In genomic region chr19:60730281-60730852, GRCm38 (mm10) we compare ENCODE assay signal across 10 mouse cellular contexts. TPM values are rescaled to one million over a fixed set of nuclear protein-coding genes. Genes with fewer than 3 reads are reported as not detected.
A peak's percentile ranks its signal among the peaks of the same experiment; 100 is the strongest.
DNase-seq lines count a peak whose midpoint lies in the region; ATAC-seq and TF ChIP-seq lines count a peak whose summit lies in the region.
"Had no signal": no experiment of that assay in that cellular context is flagged by ENCODE, and none has a peak within 500 bp of the region (broad histone marks: within the 10 kb centered on the region; RNA-seq: fewer than 3 reads in every experiment).

No protein-coding gene starts in this region.

- no peak overlapping the region for H3K9ac ChIP-seq in hindbrain, embryonic 16.5 days (ENCODE audit: low read depth, low read length)
- H3K9ac ChIP-seq in CH12.LX (ENCODE audit: insufficient read depth, low read depth) = no peak overlapping the region
- no peak overlapping the region for H3K9ac ChIP-seq in limb, embryonic 14.5 days (ENCODE audit: low read depth, low read length, severe bottlenecking)
- H3K9ac ChIP-seq: embryonic facial prominence, embryonic 12.5 days had no signal

- in situ Hi-C loops in CH12.LX (cut with MboI; ENCODE audit: low pct_ligation_motif_present, low pct_unique_long_range_greater_than_20kb, low sequenced_read_pairs) = no loop called here

- H3K4me1 ChIP-seq in hindbrain, embryonic 10.5 days (replicated peaks) = no peaks in the 10 kb centered on the region
- H3K4me1 ChIP-seq in hindbrain, embryonic 16.5 days (ENCODE audit: control insufficient read depth, insufficient read depth, low read depth, low read length) = no peaks in the 10 kb centered on the region
- no peaks in the 10 kb centered on the region for H3K4me1 ChIP-seq in CH12.LX (ENCODE audit: control insufficient read depth in 1 of 2, insufficient read depth in 2 of 2)
- H3K4me1 ChIP-seq in limb, embryonic 14.5 days (ENCODE audit: control insufficient read depth, insufficient read depth, low read length) = no peaks in the 10 kb centered on the region
- H3K4me1 ChIP-seq in olfactory bulb, adult 2 months (ENCODE audit: control insufficient read depth, insufficient read depth, low read length) = no peaks in the 10 kb centered on the region
- H3K4me1 ChIP-seq: embryonic facial prominence, embryonic 12.5 days had no signal

- TF ChIP-seq POLR2A in CH12.LX (IDR thresholded peaks at IDR 0.05; ENCODE audit: low read depth, low read length) = no peak
- TF ChIP-seq POLR2A in limb, embryonic 14.5 days (IDR thresholded peaks at IDR 0.05; ENCODE audit: borderline replicate concordance, extremely low read depth, insufficient read depth, insufficient read length) = no peak
- no peak for TF ChIP-seq POLR2A in olfactory bulb, adult 2 months (IDR thresholded peaks at IDR 0.05; ENCODE audit: insufficient read depth, low read depth, low read length)

- H3K9me3 ChIP-seq in hindbrain, embryonic 10.5 days = no peaks in the 10 kb centered on the region
- no peaks in the 10 kb centered on the region for H3K9me3 ChIP-seq in hindbrain, embryonic 16.5 days (ENCODE audit: control insufficient read depth, low read length)
- H3K9me3 ChIP-seq in CH12.LX (replicated peaks; ENCODE audit: low read length) = no peaks in the 10 kb centered on the region
- no peaks in the 10 kb centered on the region for H3K9me3 ChIP-seq in limb, embryonic 14.5 days (ENCODE audit: control insufficient read depth, low read length)
- H3K9me3 ChIP-seq: embryonic facial prominence, embryonic 12.5 days; megakaryocyte, embryonic 14.5 days had no signal

- no peak overlapping the region for H3K4me2 ChIP-seq in hindbrain, embryonic 16.5 days (ENCODE audit: low read length)
- no peak overlapping the region for H3K4me2 ChIP-seq in CH12.LX (ENCODE audit: insufficient read depth, low read depth, poor library complexity, severe bottlenecking)
- H3K4me2 ChIP-seq in limb, embryonic 14.5 days (replicated peaks; ENCODE audit: low read depth, low read length, severe bottlenecking) = no peak overlapping the region
- H3K4me2 ChIP-seq: embryonic facial prominence, embryonic 12.5 days had no signal

- ATAC-seq in hindbrain, embryonic 16.5 days = no peak
- ATAC-seq in erythroblast, adult 5-6 weeks (replicated peaks; ENCODE audit: low FRiP score, poor library complexity, severe bottlenecking) = peak; percentile 92
- ATAC-seq in limb, embryonic 14.5 days (ENCODE audit: low FRiP score, low read depth) = no peak

- no peaks in the 10 kb centered on the region for H3K79me2 ChIP-seq in CH12.LX (replicated peaks; ENCODE audit: control insufficient read depth, extremely low read depth, insufficient read depth, poor library complexity, severe bottlenecking)

- H3K36me3 ChIP-seq in hindbrain, embryonic 10.5 days = no peaks in the 10 kb centered on the region
- H3K36me3 ChIP-seq in hindbrain, embryonic 16.5 days (ENCODE audit: control insufficient read depth, insufficient read depth, low read length) = no peaks in the 10 kb centered on the region
- no peaks in the 10 kb centered on the region for H3K36me3 ChIP-seq in CH12.LX (replicated peaks in 1 of 2; ENCODE audit: control insufficient read depth in 1 of 2, insufficient read depth in 1 of 2, low read length in 1 of 2)
- H3K36me3 ChIP-seq in limb, embryonic 14.5 days (ENCODE audit: control insufficient read depth, insufficient read depth, low read length) = no peaks in the 10 kb centered on the region
- H3K36me3 ChIP-seq: embryonic facial prominence, embryonic 12.5 days had no signal

- intact Hi-C loops in gastrocnemius, postnatal 36 days (cut with DNase I) = no loop called here

- DNase-seq in hindbrain, embryonic 10.5 days (ENCODE audit: low spot score) = peak; percentile 37
- DNase-seq in CH12.LX (ENCODE audit: extremely low read depth) = peak; percentile 75
- peak; percentile 69 for DNase-seq in brain, adult 2 months (ENCODE audit: low read depth, low spot score)
- peak; percentile 8 for DNase-seq in limb, embryonic 14.5 days (ENCODE audit: low spot score)
- DNase-seq in gastrocnemius, postnatal 36 days = no peak

- peak; percentile 67 to 85 for TF ChIP-seq CTCF in CH12.LX (conservative IDR thresholded peaks at IDR 0.05 in 1 of 2, IDR thresholded peaks at IDR 0.05 in 1 of 2; ENCODE audit: low read depth in 2 of 2, low read length in 2 of 2)
- TF ChIP-seq CTCF in olfactory bulb, adult 2 months (IDR thresholded peaks at IDR 0.05; ENCODE audit: insufficient read depth, low read depth, low read length) = peak; percentile 36; the same call in 1 of the 2 replicates

- H3K27ac ChIP-seq in hindbrain, embryonic 10.5 days = no peak overlapping the region
- H3K27ac ChIP-seq in hindbrain, embryonic 16.5 days (ENCODE audit: low read depth, low read length) = no peak overlapping the region
- H3K27ac ChIP-seq in CH12.LX (ENCODE audit: insufficient read depth, low read depth) = no peak overlapping the region
- no peak overlapping the region for H3K27ac ChIP-seq in limb, embryonic 14.5 days (replicated peaks; ENCODE audit: low read depth, low read length)
- no peak overlapping the region for H3K27ac ChIP-seq in olfactory bulb, adult 2 months (ENCODE audit: insufficient read depth, low read depth, low read length)
- H3K27ac ChIP-seq: embryonic facial prominence, embryonic 12.5 days had no signal

- TF ChIP-seq RAD21 in CH12.LX (IDR thresholded peaks at IDR 0.05; ENCODE audit: low read depth, low read length) = peak; percentile 73

- no peak for TF ChIP-seq EP300 in CH12.LX (IDR thresholded peaks at IDR 0.05; ENCODE audit: low read length)

- dilution Hi-C loops in CH12.LX (cut with MboI; ENCODE audit: extremely low pct_ligation_motif_present, extremely low pct_unique_long_range_greater_than_20kb, low sequenced_read_pairs) = no loop called here

- 48% methylated on average over 2 of the region's 2 CpGs for WGBS in hindbrain, embryonic 10.5 days
- 54% methylated on average over 2 of the region's 2 CpGs for WGBS in hindbrain, embryonic 16.5 days
- 45% methylated on average over 2 of the region's 2 CpGs for WGBS in limb, embryonic 14.5 days
- 58% methylated on average over 2 of the region's 2 CpGs for WGBS in olfactory bulb, adult 2 months

- no peak overlapping the region for H3K4me3 ChIP-seq in hindbrain, embryonic 10.5 days
- no peak overlapping the region for H3K4me3 ChIP-seq in hindbrain, embryonic 16.5 days (ENCODE audit: low read length)
- no peak overlapping the region for H3K4me3 ChIP-seq in CH12.LX (replicated peaks in 1 of 3; ENCODE audit: low read depth in 2 of 3, low read length in 2 of 3, poor library complexity in 1 of 3)
- H3K4me3 ChIP-seq in limb, embryonic 14.5 days (replicated peaks; ENCODE audit: low read length) = no peak overlapping the region
- no peak overlapping the region for H3K4me3 ChIP-seq in olfactory bulb, adult 2 months (ENCODE audit: insufficient read depth, low read depth, low read length)
- H3K4me3 ChIP-seq: embryonic facial prominence, embryonic 12.5 days; megakaryocyte, embryonic 14.5 days had no signal

- no peaks in the 10 kb centered on the region for H3K27me3 ChIP-seq in hindbrain, embryonic 10.5 days (ENCODE audit: insufficient read depth, poor library complexity, severe bottlenecking)
- no peaks in the 10 kb centered on the region for H3K27me3 ChIP-seq in hindbrain, embryonic 16.5 days (replicated peaks; ENCODE audit: control insufficient read depth, insufficient read depth, low read length)
- H3K27me3 ChIP-seq in CH12.LX (replicated peaks) = peaks cover 3% of the 10 kb centered on the region
- no peaks in the 10 kb centered on the region for H3K27me3 ChIP-seq in limb, embryonic 14.5 days (ENCODE audit: control insufficient read depth, insufficient read depth, low read length)
- H3K27me3 ChIP-seq: embryonic facial prominence, embryonic 12.5 days had no signal

TF ChIP-seq in CH12.LX, 34 proteins besides CTCF, POLR2A, EP300 and RAD21:
- TF ChIP-seq ZKSCAN1 (IDR thresholded peaks at IDR 0.05; ENCODE audit: borderline replicate concordance, low read depth, low read length) (no peak), JUND (conservative IDR thresholded peaks at IDR 0.05; ENCODE audit: low read depth, low read length) (no peak), ETS1 (conservative IDR thresholded peaks at IDR 0.05; ENCODE audit: low read depth, low read length) (no peak), CHD1 (IDR thresholded peaks at IDR 0.05; ENCODE audit: low read depth, low read length) (no peak), ZC3H11A (IDR thresholded peaks at IDR 0.05; ENCODE audit: low read depth, low read length) (no peak; the same call in 1 of the 2 replicates), MXI1 (IDR thresholded peaks at IDR 0.05; ENCODE audit: low read depth, low read length) (no peak), MAX (IDR thresholded peaks at IDR 0.05; ENCODE audit: low read length) (no peak), ZMIZ1 (IDR thresholded peaks at IDR 0.05; ENCODE audit: low read depth, low read length) (no peak), NRF1 (IDR thresholded peaks at IDR 0.05; ENCODE audit: low read depth, low read length) (no peak), IRF4 (IDR thresholded peaks at IDR 0.05; ENCODE audit: low read depth, low read length) (no peak), SIN3A (IDR thresholded peaks at IDR 0.05; ENCODE audit: low read length) (no peak), BHLHE40 (IDR thresholded peaks at IDR 0.05; ENCODE audit: low read depth, low read length) (peak; percentile 9; the same call in 1 of the 2 replicates), SMC3 (IDR thresholded peaks at IDR 0.05; ENCODE audit: low read depth, low read length) (peak; percentile 80), NELFE (IDR thresholded peaks at IDR 0.05; ENCODE audit: low read depth, low read length) (no peak)

RNA-seq across cellular contexts. Expression of gene Nanos1, which starts 25.4 kb away (rescaled TPM):
- 2.0 and 2.9 TPM in 2 replicates for polyA plus RNA-seq in hindbrain, embryonic 10.5 days (2016; fragmentation: Nextera tagmentation; extraction: Ambion mirVana)
- polyA plus RNA-seq in hindbrain, embryonic 16.5 days (2015; fragmentation: Nextera tagmentation; extraction: Ambion mirVana) = 16.1 and 16.5 TPM in 2 replicates
- total RNA-seq in CH12.LX (2012; rRNA removed) (1.3 and 1.7 TPM in 2 replicates), CH12.LX (2014; rRNA removed) (3.1 and 3.2 TPM in 2 replicates)
- polyA plus RNA-seq in CH12.LX (2012; ENCODE audit: insufficient read length, low read depth) = 0.91 and 1.2 TPM in 2 replicates
- total RNA-seq in erythroblast, adult 5-6 weeks (2015; ENCODE audit: low replicate concordance) = 0.58 and 1.7 TPM in 2 replicates
- 1.6 and 2.9 TPM in 2 replicates for total RNA-seq in erythroblast, adult 5-6 weeks (2017; ENCODE audit: low replicate concordance)
- polyA plus RNA-seq in limb, embryonic 14.5 days (2012; rRNA removed) = 1.5 and 1.7 TPM in 2 replicates
- polyA plus RNA-seq in limb, embryonic 14.5 days (2014; fragmentation: Nextera tagmentation; extraction: Ambion mirVana) = 1.5 and 1.9 TPM in 2 replicates
- not detected in 2 replicates for polyA plus RNA-seq in olfactory bulb, adult 2 months (2012; ENCODE audit: insufficient read depth, insufficient read length, low replicate concordance, missing spikeins)
- total RNA-seq in gastrocnemius, postnatal 36 days (2021) = under 1 TPM; 0.05 to 0.10 TPM

Comparison
In these comparisons a context has a peak if more than half of its experiments do, and no peak if none do; other contexts are left out.
1. DNase-seq: peak in hindbrain, embryonic 10.5 days (single experiment), CH12.LX (single experiment), brain, adult 2 months (single experiment) and limb, embryonic 14.5 days (single experiment); none in gastrocnemius, postnatal 36 days (0 of 2).